Mouse (Mus musculus): ENCODE measurements at regions not wholly inside any gene's neighbourhood (a gene's known extent, or its start where the extent isn't known, plus 50 kb on each side); places are given as distances from the start of the nearest gene placed in this dataset.

GRCm38 (mm10) chr1:152174464-152174863, 84.5 kb upstream of the 1700025G04Rik start:
- no peak for TF ChIP-seq POLR2A (IDR thresholded peaks at IDR 0.05; ENCODE audit: insufficient read depth, low read depth, low read length)
- no peak for TF ChIP-seq CTCF (IDR thresholded peaks at IDR 0.05)

Data from heart, adult 2 months (tissue).